Mouse (Mus musculus): ENCODE measurements around the gene Cep152. TPM values are rescaled to one million over a fixed set of nuclear protein-coding genes. Genes with fewer than 3 reads are reported as not detected.

Gene Cep152
- 3.5 and 3.7 TPM in 2 replicates for polyA plus RNA-seq (2015; fragmentation: Nextera tagmentation; extraction: Ambion mirVana)

DNA sequence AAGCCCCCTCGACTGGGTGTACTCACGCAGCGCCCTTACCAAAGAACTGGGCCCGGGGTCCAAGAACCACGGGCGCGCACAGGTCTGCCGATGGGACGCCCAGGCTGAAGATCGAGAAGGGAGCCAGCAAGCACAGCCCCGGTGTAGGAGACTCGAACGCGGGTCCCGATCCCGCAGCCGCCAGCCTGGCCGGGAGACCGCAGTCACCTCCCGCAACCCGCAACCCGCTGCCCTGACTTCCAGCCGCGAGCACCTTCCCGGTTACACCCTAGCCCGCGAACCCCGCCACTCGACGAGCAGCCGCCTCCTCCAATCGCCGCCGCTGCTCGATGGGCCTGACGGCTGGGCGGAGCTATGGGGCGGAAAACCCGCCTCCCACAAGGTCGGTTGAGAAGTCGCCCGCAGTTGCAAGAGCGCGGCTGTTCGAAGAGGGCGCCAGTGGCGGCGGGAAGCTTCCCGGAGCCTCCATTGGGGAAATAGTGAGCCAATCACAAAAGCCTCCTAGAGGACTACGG is at the start of gene Cep152:
Gene Cep152 (minus strand): TSS at position 277 of the 515 bp plus-strand sequence.
- Histone ChIP-seq H3K4me1 (ENCODE audit: control insufficient read depth, insufficient read depth, low read length) (peaks cover 6% of the 10 kb centered on the region), H3K27me3 (replicated peaks; ENCODE audit: control insufficient read depth, insufficient read depth, low read length) (no peaks in the 10 kb centered on the region), H3K4me3 (ENCODE audit: low read length) (peak within 1 kb of the TSS; percentile 70), H3K9ac (ENCODE audit: low read depth, low read length) (peak within 1 kb of the TSS; percentile 74), H3K27ac (ENCODE audit: low read length) (no peak within 1 kb of the TSS), H3K36me3 (ENCODE audit: control insufficient read depth, insufficient read depth, low read length) (peaks cover 5% of the 10 kb centered on the region; the same call in 1 of the 2 replicates), H3K4me2 (ENCODE audit: low read depth, low read length) (peak within 1 kb of the TSS; percentile 70), H3K9me3 (ENCODE audit: control insufficient read depth, low read length) (no peaks in the 10 kb centered on the region)
- under 1% methylated on average over 50 of the region's 50 CpGs for WGBS
- ATAC-seq = peak; percentile 100

DNA sequence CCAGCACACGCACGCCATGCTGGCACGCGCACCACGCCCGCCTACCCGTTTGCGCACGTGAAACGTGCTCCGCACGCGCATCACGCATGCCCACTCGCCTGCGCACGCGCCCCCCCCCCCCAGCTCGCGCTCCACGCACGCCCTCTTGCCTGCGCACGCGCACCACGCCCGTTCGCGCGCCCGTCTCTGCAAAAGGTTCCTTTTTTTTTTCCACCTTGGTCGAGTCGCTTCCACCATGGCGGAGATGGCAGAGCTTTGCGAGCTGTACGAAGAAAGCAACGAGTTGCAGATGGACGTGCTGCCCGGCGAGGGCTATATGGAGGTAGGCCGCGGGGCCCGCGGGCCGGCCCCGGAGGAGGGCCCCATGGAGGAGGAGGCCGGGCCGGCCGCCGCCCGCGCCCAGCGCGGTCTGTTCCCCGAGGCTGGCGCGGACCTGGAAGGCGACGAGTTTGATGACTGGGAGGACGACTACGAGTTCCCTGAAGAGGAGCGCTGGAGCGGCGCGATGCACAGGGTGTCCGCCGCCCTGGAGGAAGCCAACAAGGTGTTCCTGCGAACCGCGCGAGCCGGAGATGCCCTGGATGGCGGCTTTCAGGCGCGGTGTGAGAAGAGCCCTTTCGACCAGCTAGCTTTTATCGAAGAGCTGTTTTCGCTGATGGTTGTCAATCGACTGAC is 48.2 kb upstream of the Cep152 start, which contains the start of gene Eid1:
Gene Eid1 (plus strand): TSS at position 139 of the 675 bp plus-strand sequence.
- Histone ChIP-seq H3K4me3 (ENCODE audit: low read length) (peak within 1 kb of the TSS; percentile 86), H3K4me1 (ENCODE audit: control insufficient read depth, insufficient read depth, low read length) (no peaks in the 10 kb centered on the region), H3K9ac (ENCODE audit: low read depth, low read length) (peak within 1 kb of the TSS; percentile 93), H3K9me3 (ENCODE audit: control insufficient read depth, low read length) (no peaks in the 10 kb centered on the region), H3K36me3 (ENCODE audit: control insufficient read depth, insufficient read depth, low read length) (no peaks in the 10 kb centered on the region), H3K27ac (ENCODE audit: low read length) (peak within 1 kb of the TSS; percentile 89), H3K27me3 (replicated peaks; ENCODE audit: control insufficient read depth, insufficient read depth, low read length) (no peaks in the 10 kb centered on the region), H3K4me2 (ENCODE audit: low read depth, low read length) (peak within 1 kb of the TSS; percentile 73)
- under 1% methylated on average over 74 of the region's 79 CpGs for WGBS
- peak; percentile 96 for ATAC-seq

DNA sequence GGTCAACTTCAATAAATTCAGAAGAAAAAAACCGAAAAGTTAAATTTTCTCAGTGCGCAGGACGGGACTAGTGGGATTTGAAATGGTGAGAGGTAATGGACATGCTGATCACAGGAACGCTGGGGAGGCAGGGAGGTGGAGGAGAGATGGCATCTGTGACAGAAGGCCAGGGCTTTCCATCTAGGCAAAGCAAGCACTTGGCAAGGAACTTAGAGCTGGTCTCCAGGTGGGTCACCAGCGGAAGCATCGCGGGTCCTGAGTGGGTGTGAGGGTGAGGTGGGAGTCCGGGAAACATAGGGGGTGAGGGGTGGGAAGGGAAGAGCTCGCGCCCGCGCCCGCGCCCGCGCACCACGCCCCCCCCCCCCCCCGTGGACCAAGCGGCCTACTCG is 47.6 kb upstream of the Cep152 start:
- H3K9me3 ChIP-seq (ENCODE audit: control insufficient read depth, low read length) = no peaks in the 10 kb centered on the region
- WGBS = 19% methylated on average over 11 of the region's 20 CpGs
- no peaks in the 10 kb centered on the region for H3K36me3 ChIP-seq (ENCODE audit: control insufficient read depth, insufficient read depth, low read length)
- H3K4me2 ChIP-seq (ENCODE audit: low read depth, low read length) = peak overlapping the region; percentile 73
- peak overlapping the region; percentile 27; the same call in 1 of the 2 replicates for H3K27ac ChIP-seq (ENCODE audit: low read length)
- H3K4me3 ChIP-seq (ENCODE audit: low read length) = peak overlapping the region; percentile 86
- H3K9ac ChIP-seq (ENCODE audit: low read depth, low read length) = peak overlapping the region; percentile 93
- H3K4me1 ChIP-seq (ENCODE audit: control insufficient read depth, insufficient read depth, low read length) = no peaks in the 10 kb centered on the region
- no peaks in the 10 kb centered on the region for H3K27me3 ChIP-seq (replicated peaks; ENCODE audit: control insufficient read depth, insufficient read depth, low read length)
- no peak for ATAC-seq

DNA sequence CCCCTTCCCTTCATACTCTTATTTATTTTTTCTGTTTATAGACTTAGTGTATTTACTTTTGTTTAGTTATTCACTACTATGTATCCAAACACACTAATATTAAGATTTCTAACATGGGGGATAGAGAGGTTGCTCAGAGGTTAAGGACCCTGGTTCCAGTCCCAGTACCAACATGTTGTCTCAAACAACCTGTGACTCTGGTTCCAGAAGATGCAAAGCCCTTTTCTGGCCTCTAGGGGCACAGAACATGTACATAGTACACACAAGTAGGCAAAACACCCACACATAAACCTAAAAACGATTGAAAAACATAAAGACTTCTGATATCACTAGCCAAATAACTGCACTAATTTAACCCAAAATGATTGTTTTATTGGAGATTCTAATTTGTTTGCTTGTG is 45.9 kb upstream of the Cep152 start:
- H3K27me3 ChIP-seq (replicated peaks; ENCODE audit: control insufficient read depth, insufficient read depth, low read length) = no peaks in the 10 kb centered on the region
- no peaks in the 10 kb centered on the region for H3K9me3 ChIP-seq (ENCODE audit: control insufficient read depth, low read length)
- no peaks in the 10 kb centered on the region for H3K4me1 ChIP-seq (ENCODE audit: control insufficient read depth, insufficient read depth, low read length)
- 50% methylated on average over 1 of the region's 1 CpGs for WGBS
- no peak overlapping the region for H3K4me2 ChIP-seq (ENCODE audit: low read depth, low read length)
- no peaks in the 10 kb centered on the region for H3K36me3 ChIP-seq (ENCODE audit: control insufficient read depth, insufficient read depth, low read length)
- no peak overlapping the region for H3K27ac ChIP-seq (ENCODE audit: low read length)
- no peak overlapping the region for H3K4me3 ChIP-seq (ENCODE audit: low read length)
- no peak for ATAC-seq
- H3K9ac ChIP-seq (ENCODE audit: low read depth, low read length) = no peak overlapping the region

DNA sequence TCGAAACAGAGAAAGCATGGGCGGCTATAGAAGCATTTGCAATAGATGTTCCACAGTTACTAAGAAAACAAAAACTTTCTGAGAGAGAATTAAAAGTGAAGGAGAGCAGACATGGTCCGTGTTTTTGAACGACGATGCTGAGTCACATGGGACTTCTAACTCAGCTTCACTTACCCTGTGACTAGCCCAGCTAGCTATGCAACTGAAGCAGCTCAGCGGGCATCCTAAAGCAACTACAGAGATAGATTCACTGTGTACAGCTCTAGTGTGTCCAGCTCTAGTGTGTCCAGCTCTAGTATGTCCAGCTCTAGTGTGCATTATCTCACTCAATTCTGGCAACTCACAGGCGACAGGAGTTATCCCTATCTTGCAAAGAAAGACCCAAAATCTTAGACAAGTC is 42.8 kb upstream of the Cep152 start:
- no peak overlapping the region for H3K4me3 ChIP-seq (ENCODE audit: low read length)

DNA sequence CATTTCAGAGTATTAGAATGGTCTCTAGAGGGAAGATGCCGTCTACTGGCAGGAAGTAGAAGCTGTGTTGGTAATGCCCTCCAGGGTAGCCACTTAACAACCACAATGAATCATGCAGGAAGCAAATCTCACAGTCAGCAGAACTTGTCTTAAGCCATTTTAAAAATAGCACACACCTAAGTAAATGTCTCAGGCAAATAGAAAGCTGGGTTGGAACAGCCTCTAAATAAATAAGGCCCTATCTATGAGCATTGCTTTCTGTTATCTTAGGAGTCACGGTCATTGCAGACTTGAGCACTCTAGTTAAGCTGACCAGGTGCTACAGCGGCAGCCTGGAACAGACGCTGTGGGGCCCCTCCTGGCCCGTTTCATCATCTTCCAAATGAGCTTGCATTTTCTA is 42.3 kb upstream of the Cep152 start:
- ATAC-seq = peak; percentile 84
- WGBS = 44% methylated on average over 5 of the region's 5 CpGs
- no peak overlapping the region for H3K27ac ChIP-seq (ENCODE audit: low read length)

More for the DNA sequence above, 42.8 kb upstream of the Cep152 start:
- H3K27ac ChIP-seq (ENCODE audit: low read length) = no peak overlapping the region
- H3K4me2 ChIP-seq (ENCODE audit: low read depth, low read length) = no peak overlapping the region
- no peaks in the 10 kb centered on the region for H3K4me1 ChIP-seq (ENCODE audit: control insufficient read depth, insufficient read depth, low read length)
- 84% methylated on average over 7 of the region's 7 CpGs for WGBS
- H3K27me3 ChIP-seq (replicated peaks; ENCODE audit: control insufficient read depth, insufficient read depth, low read length) = no peaks in the 10 kb centered on the region
- H3K36me3 ChIP-seq (ENCODE audit: control insufficient read depth, insufficient read depth, low read length) = no peaks in the 10 kb centered on the region
- ATAC-seq = no peak
- H3K9ac ChIP-seq (ENCODE audit: low read depth, low read length) = no peak overlapping the region
- no peaks in the 10 kb centered on the region for H3K9me3 ChIP-seq (ENCODE audit: control insufficient read depth, low read length)

DNA sequence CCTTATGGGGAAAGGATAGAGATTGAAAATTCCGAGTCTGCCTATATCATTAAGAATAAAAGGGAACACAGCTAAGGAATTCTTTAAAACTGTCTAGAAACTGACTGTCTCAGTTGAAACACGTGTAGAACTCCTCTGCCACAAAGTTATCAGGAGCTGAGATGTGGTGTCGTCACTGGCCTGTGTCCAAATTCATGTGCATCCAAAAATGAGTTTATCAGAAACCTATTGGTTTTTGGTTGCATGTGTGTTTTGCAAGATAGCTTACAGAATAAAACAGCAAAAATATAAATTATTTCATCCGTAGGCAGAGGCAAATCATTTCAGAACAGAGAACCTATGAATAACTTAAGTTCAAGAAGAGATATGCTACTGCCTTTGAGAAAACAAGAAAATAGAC is 41.8 kb upstream of the Cep152 start:
- 82% methylated on average over 4 of the region's 4 CpGs for WGBS

More for the DNA sequence above, 42.3 kb upstream of the Cep152 start:
- Histone ChIP-seq H3K27me3 (replicated peaks; ENCODE audit: control insufficient read depth, insufficient read depth, low read length) (no peaks in the 10 kb centered on the region), H3K4me2 (ENCODE audit: low read depth, low read length) (no peak overlapping the region), H3K9me3 (ENCODE audit: control insufficient read depth, low read length) (no peaks in the 10 kb centered on the region), H3K36me3 (ENCODE audit: control insufficient read depth, insufficient read depth, low read length) (no peaks in the 10 kb centered on the region), H3K4me3 (ENCODE audit: low read length) (no peak overlapping the region), H3K4me1 (ENCODE audit: control insufficient read depth, insufficient read depth, low read length) (no peaks in the 10 kb centered on the region), H3K9ac (ENCODE audit: low read depth, low read length) (no peak overlapping the region)

DNA sequence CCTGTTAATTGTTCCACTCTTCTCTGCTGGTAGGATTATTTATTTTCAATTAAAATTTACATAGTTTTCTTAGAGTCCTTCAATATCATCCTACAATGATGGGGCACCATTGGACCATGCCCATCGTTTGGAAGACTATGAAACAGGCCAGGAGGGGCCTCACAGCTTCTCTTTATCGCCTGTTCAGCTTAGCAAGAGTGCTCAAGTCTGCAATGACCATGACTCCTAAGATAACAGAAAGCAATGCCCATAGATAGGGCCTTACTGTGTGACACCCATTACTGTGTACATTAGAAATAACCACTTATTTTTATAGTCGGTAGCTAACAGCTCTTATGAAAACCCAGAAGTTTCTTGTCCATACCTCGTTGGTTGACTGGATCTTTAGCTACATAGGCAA is 41.0 kb upstream of the Cep152 start:
- H3K9ac ChIP-seq (ENCODE audit: low read depth, low read length) = no peak overlapping the region
- H3K9me3 ChIP-seq (ENCODE audit: control insufficient read depth, low read length) = no peaks in the 10 kb centered on the region
- H3K36me3 ChIP-seq (ENCODE audit: control insufficient read depth, insufficient read depth, low read length) = no peaks in the 10 kb centered on the region
- WGBS = 83% methylated on average over 4 of the region's 4 CpGs
- H3K4me3 ChIP-seq (ENCODE audit: low read length) = no peak overlapping the region
- H3K4me2 ChIP-seq (ENCODE audit: low read depth, low read length) = no peak overlapping the region
- no peaks in the 10 kb centered on the region for H3K27me3 ChIP-seq (replicated peaks; ENCODE audit: control insufficient read depth, insufficient read depth, low read length)
- ATAC-seq = peak; percentile 31; the same call in 1 of the 2 replicates
- H3K4me1 ChIP-seq (ENCODE audit: control insufficient read depth, insufficient read depth, low read length) = no peaks in the 10 kb centered on the region
- no peak overlapping the region for H3K27ac ChIP-seq (ENCODE audit: low read length)

More for the DNA sequence above, 41.8 kb upstream of the Cep152 start:
- no peaks in the 10 kb centered on the region for H3K9me3 ChIP-seq (ENCODE audit: control insufficient read depth, low read length)
- H3K4me3 ChIP-seq (ENCODE audit: low read length) = no peak overlapping the region
- H3K27me3 ChIP-seq (replicated peaks; ENCODE audit: control insufficient read depth, insufficient read depth, low read length) = no peaks in the 10 kb centered on the region
- ATAC-seq = no peak
- H3K9ac ChIP-seq (ENCODE audit: low read depth, low read length) = no peak overlapping the region
- no peaks in the 10 kb centered on the region for H3K36me3 ChIP-seq (ENCODE audit: control insufficient read depth, insufficient read depth, low read length)
- H3K4me1 ChIP-seq (ENCODE audit: control insufficient read depth, insufficient read depth, low read length) = no peaks in the 10 kb centered on the region
- no peak overlapping the region for H3K27ac ChIP-seq (ENCODE audit: low read length)
- H3K4me2 ChIP-seq (ENCODE audit: low read depth, low read length) = no peak overlapping the region

DNA sequence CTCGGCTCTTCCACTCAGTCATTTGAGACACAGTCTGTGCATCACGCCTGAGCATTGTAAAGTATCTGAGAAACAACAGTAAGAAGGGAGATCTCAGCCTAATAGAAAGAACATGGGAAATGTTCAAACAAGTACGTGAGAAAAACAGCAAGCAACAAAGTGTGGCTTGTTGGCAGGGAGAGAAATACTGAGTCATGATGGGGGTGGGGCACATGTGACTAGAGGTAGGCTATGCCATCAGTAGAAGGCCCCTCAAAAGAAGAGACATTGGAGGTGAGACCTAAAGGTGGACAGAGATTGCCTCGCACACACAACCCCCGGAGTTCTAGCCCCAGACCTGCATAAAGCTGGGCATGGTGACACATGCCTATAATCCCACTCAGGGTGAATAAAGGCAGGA is 40.3 kb upstream of the Cep152 start:
- H3K9me3 ChIP-seq (ENCODE audit: control insufficient read depth, low read length) = no peaks in the 10 kb centered on the region
- no peaks in the 10 kb centered on the region for H3K36me3 ChIP-seq (ENCODE audit: control insufficient read depth, insufficient read depth, low read length)
- no peak overlapping the region for H3K27ac ChIP-seq (ENCODE audit: low read length)
- ATAC-seq = no peak
- H3K4me1 ChIP-seq (ENCODE audit: control insufficient read depth, insufficient read depth, low read length) = 0 out of 2 replicates have a peak, but pooled peaks cover 5% of the 10 kb centered on the region
- no peak overlapping the region for H3K9ac ChIP-seq (ENCODE audit: low read depth, low read length)
- H3K27me3 ChIP-seq (replicated peaks; ENCODE audit: control insufficient read depth, insufficient read depth, low read length) = no peaks in the 10 kb centered on the region
- WGBS = 85% methylated on average over 5 of the region's 5 CpGs
- no peak overlapping the region for H3K4me2 ChIP-seq (ENCODE audit: low read depth, low read length)
- no peak overlapping the region for H3K4me3 ChIP-seq (ENCODE audit: low read length)
